ENCODE assay signal across 10 mouse cellular contexts in genomic region chr19:32181721-32182394, GRCm38 (mm10).
DNase-seq lines count a peak whose midpoint lies in the region; ATAC-seq lines count a peak whose summit lies in the region.
"Had no signal": no experiment of that assay in that cellular context is flagged by ENCODE, and none has a peak within 500 bp of the region (broad histone marks: within the 10 kb centered on the region; RNA-seq: fewer than 3 reads in every experiment).

No protein-coding gene starts in this region.

- H3K4me3 ChIP-seq in neural tube, embryonic 13.5 days, result no peak overlapping the region
- peak overlapping the region; percentile 31 for H3K4me3 ChIP-seq in liver, embryonic 12.5 days
- H3K4me3 ChIP-seq in stomach, embryonic 16.5 days (replicated peaks; ENCODE audit: low read length), result no peak overlapping the region
- H3K4me3 ChIP-seq in midbrain, embryonic 16.5 days (ENCODE audit: low read depth, low read length), result no peak overlapping the region
- H3K4me3 ChIP-seq: myocyte had no signal

- H3K9me3 ChIP-seq in neural tube, embryonic 13.5 days, result no peaks in the 10 kb centered on the region
- H3K9me3 ChIP-seq in liver, embryonic 12.5 days (replicated peaks), result no peaks in the 10 kb centered on the region
- H3K9me3 ChIP-seq in stomach, embryonic 16.5 days (replicated peaks; ENCODE audit: control insufficient read depth, low read length), result no peaks in the 10 kb centered on the region
- H3K9me3 ChIP-seq in midbrain, embryonic 16.5 days (replicated peaks; ENCODE audit: control insufficient read depth, low read length, poor library complexity, severe bottlenecking), result no peaks in the 10 kb centered on the region

- no peak overlapping the region for H3K9ac ChIP-seq in neural tube, embryonic 13.5 days
- H3K9ac ChIP-seq in liver, embryonic 12.5 days, result peak overlapping the region; percentile 69
- H3K9ac ChIP-seq in stomach, embryonic 16.5 days (ENCODE audit: low read length), result no peak overlapping the region
- no peak overlapping the region for H3K9ac ChIP-seq in midbrain, embryonic 16.5 days (ENCODE audit: low read depth, low read length)

- H3K36me3 ChIP-seq in neural tube, embryonic 13.5 days, result no peaks in the 10 kb centered on the region
- peaks cover 15% of the 10 kb centered on the region for H3K36me3 ChIP-seq in liver, embryonic 12.5 days
- H3K36me3 ChIP-seq in stomach, embryonic 16.5 days (ENCODE audit: control insufficient read depth, insufficient read depth, low read length), result no peaks in the 10 kb centered on the region
- no peaks in the 10 kb centered on the region for H3K36me3 ChIP-seq in midbrain, embryonic 16.5 days (ENCODE audit: control insufficient read depth, insufficient read depth, low read length)

- ATAC-seq in neural tube, embryonic 13.5 days (ENCODE audit: low read depth), result no peak
- ATAC-seq in liver, embryonic 12.5 days, result no peak
- ATAC-seq in stomach, embryonic 16.5 days (ENCODE audit: insufficient read depth, low FRiP score), result no peak
- no peak for ATAC-seq in midbrain, embryonic 16.5 days
- ATAC-seq: inflammation-experienced regulatory T-cells, adult 6 months had no signal

- H3K27me3 ChIP-seq in neural tube, embryonic 13.5 days, result no peaks in the 10 kb centered on the region
- H3K27me3 ChIP-seq in liver, embryonic 12.5 days (replicated peaks), result no peaks in the 10 kb centered on the region
- H3K27me3 ChIP-seq in stomach, embryonic 16.5 days (ENCODE audit: control insufficient read depth, insufficient read depth, low read length), result no peaks in the 10 kb centered on the region
- no peaks in the 10 kb centered on the region for H3K27me3 ChIP-seq in midbrain, embryonic 16.5 days (ENCODE audit: control insufficient read depth, insufficient read depth, low read depth, low read length)

- no peak overlapping the region for H3K4me2 ChIP-seq in neural tube, embryonic 13.5 days
- peak overlapping the region; percentile 77 for H3K4me2 ChIP-seq in liver, embryonic 12.5 days
- no peak overlapping the region for H3K4me2 ChIP-seq in stomach, embryonic 16.5 days (ENCODE audit: low read depth, low read length)
- H3K4me2 ChIP-seq in midbrain, embryonic 16.5 days (ENCODE audit: low read length), result no peak overlapping the region

- no peaks in the 10 kb centered on the region for H3K4me1 ChIP-seq in neural tube, embryonic 13.5 days (replicated peaks)
- H3K4me1 ChIP-seq in liver, embryonic 12.5 days, result peaks cover 88% of the 10 kb centered on the region
- peaks cover 31% of the 10 kb centered on the region for H3K4me1 ChIP-seq in stomach, embryonic 16.5 days (ENCODE audit: control insufficient read depth, insufficient read depth, low read length)
- H3K4me1 ChIP-seq in midbrain, embryonic 16.5 days (ENCODE audit: control insufficient read depth, insufficient read depth, low read length), result no peaks in the 10 kb centered on the region

- WGBS in neural tube, embryonic 13.5 days, result 89% methylated on average over 12 of the region's 12 CpGs
- 62% methylated on average over 12 of the region's 12 CpGs for WGBS in liver, embryonic 12.5 days (ENCODE audit: insufficient replicate concordance)
- WGBS in stomach, embryonic 16.5 days, result 65% methylated on average over 12 of the region's 12 CpGs
- 88% methylated on average over 12 of the region's 12 CpGs for WGBS in midbrain, embryonic 16.5 days

- H3K27ac ChIP-seq in neural tube, embryonic 13.5 days (replicated peaks), result 0 out of 2 replicates have a peak overlapping the region, but pooled peaks have one; percentile 3
- H3K27ac ChIP-seq in liver, embryonic 12.5 days, result peak overlapping the region; percentile 98
- H3K27ac ChIP-seq in stomach, embryonic 16.5 days (ENCODE audit: low read length), result peak overlapping the region; percentile 29; the same call in 1 of the 2 replicates
- H3K27ac ChIP-seq in midbrain, embryonic 16.5 days (ENCODE audit: low read length), result no peak overlapping the region

- peak; percentile 26 for DNase-seq in adrenal gland, adult 2 months
- DNase-seq in adrenal gland, adult 8-10 months, result no peak
- DNase-seq in neural tube, embryonic 10.5 days (ENCODE audit: extremely low spot score, low spot score), result no peak
- DNase-seq in gastrocnemius, postnatal 10 days, result no peak
